Mouse (Mus musculus) CH12.LX (cell line): Measurements from ENCODE around the gene Maf. TPM values are rescaled to one million over a fixed set of nuclear protein-coding genes. Genes with fewer than 3 reads are reported as not detected.
A peak's percentile ranks its signal among the peaks of the same experiment; 100 is the strongest.

Experiments used
- DNase-seq: peaks from one replicate; pipeline ENCODE4 v3.0.0-alpha.2; 2013; ENCODE audit errors: extremely low read depth
- H3K27ac ChIP-seq: 2 replicates; pipeline ENCODE4 v1.5.1; 2012; ENCODE audit warnings: low read depth, mild to moderate bottlenecking, control low read depth, moderate library complexity; ENCODE audit not compliant: insufficient read depth
- H3K27me3 ChIP-seq: replicated peaks from 2 replicates; pipeline ENCODE3; 2012; ENCODE audit warnings: inconsistent platforms
- H3K36me3 ChIP-seq, 2 experiments: replicated peaks in 1 of 2; 2 replicates each; pipeline versions ENCODE3 to v1.6.1; 2012; ENCODE audit warnings: inconsistent platforms in 1 of 2, low read length in 1 of 2, mild to moderate bottlenecking in 1 of 2, mixed read lengths in 1 of 2, moderate library complexity in 1 of 2; ENCODE audit not compliant: control insufficient read depth in 1 of 2, insufficient read depth in 1 of 2
- H3K4me1 ChIP-seq, 2 experiments: 2 replicates each; pipeline ENCODE4 v1.6.1; 2012; ENCODE audit warnings: inconsistent platforms in 1 of 2, moderate library complexity in 1 of 2; ENCODE audit not compliant: insufficient read depth in 2 of 2, control insufficient read depth in 1 of 2
- H3K4me2 ChIP-seq: 2 replicates; pipeline ENCODE4 v1.6.1; 2012; ENCODE audit warnings: low read depth, mild to moderate bottlenecking, control low read depth; ENCODE audit not compliant: poor library complexity, insufficient read depth, severe bottlenecking
- H3K4me3 ChIP-seq, 3 experiments: fragments of 150-350 bp in 1 of 3; sonication (generic) in 1 of 3; replicated peaks in 1 of 3; 2 replicates each; pipeline versions ENCODE3 to v1.5.1; 2011 to 2012; ENCODE audit warnings: low read depth in 2 of 3, low read length in 2 of 3, mild to moderate bottlenecking in 2 of 3, moderate library complexity in 2 of 3, control low read depth in 1 of 3, improper control_type of control experiment in 1 of 3, inconsistent platforms in 1 of 3, mixed read lengths in 1 of 3; ENCODE audit not compliant: poor library complexity in 1 of 3
- H3K79me2 ChIP-seq: replicated peaks from 2 replicates; pipeline ENCODE4 v1.6.1; 2012; ENCODE audit warnings: mild to moderate bottlenecking, moderate library complexity; ENCODE audit not compliant: control insufficient read depth, poor library complexity, insufficient read depth, severe bottlenecking; ENCODE audit errors: extremely low read depth
- H3K9ac ChIP-seq: 2 replicates; pipeline ENCODE4 v1.6.1; 2012; ENCODE audit warnings: low read depth, mild to moderate bottlenecking, control low read depth, moderate library complexity; ENCODE audit not compliant: insufficient read depth
- H3K9me3 ChIP-seq: replicated peaks from 2 replicates; pipeline ENCODE3; 2012; ENCODE audit warnings: low read length, inconsistent platforms, mixed read lengths
- CTCF ChIP-seq, 2 experiments: IDR thresholded peaks in 1 of 2; conservative IDR thresholded peaks in 1 of 2; 2 replicates each; pipeline ENCODE4 v1.5.1; 2011 to 2012; ENCODE audit warnings: low read depth in 2 of 2, low read length in 2 of 2, improper control_type of control experiment in 1 of 2, inconsistent platforms in 1 of 2, mild to moderate bottlenecking in 1 of 2, moderate library complexity in 1 of 2
- EP300 ChIP-seq: IDR thresholded peaks from 2 replicates; pipeline ENCODE4 v1.6.1; 2011; ENCODE audit warnings: low read length, improper control_type of control experiment
- GABPA ChIP-seq: IDR thresholded peaks from 2 replicates; pipeline ENCODE4 v1.6.1; 2012; ENCODE audit warnings: low read depth, low read length, improper control_type of control experiment, inconsistent platforms; ENCODE audit not compliant: insufficient replicate concordance
- IRF4 ChIP-seq: IDR thresholded peaks from 2 replicates; pipeline ENCODE4 v1.6.1; 2014; ENCODE audit warnings: low read depth, mild to moderate bottlenecking, inconsistent platforms, low read length, improper control_type of control experiment
- JUND ChIP-seq: conservative IDR thresholded peaks from 2 replicates; pipeline ENCODE4 v1.6.1; 2011; ENCODE audit warnings: low read depth, low read length, improper control_type of control experiment
- KAT2A ChIP-seq: IDR thresholded peaks from 2 replicates; pipeline ENCODE4 v1.6.1; 2012; ENCODE audit warnings: low read length, improper control_type of control experiment, inconsistent platforms; ENCODE audit not compliant: insufficient replicate concordance
- MAFK ChIP-seq: IDR thresholded peaks from 2 replicates; pipeline ENCODE4 v1.6.1; 2011; ENCODE audit warnings: low read length, improper control_type of control experiment; ENCODE audit not compliant: insufficient replicate concordance
- MEF2A ChIP-seq: IDR thresholded peaks from 2 replicates; pipeline ENCODE4 v1.6.1; 2014; ENCODE audit warnings: low read depth, mild to moderate bottlenecking, inconsistent platforms, low read length, improper control_type of control experiment, borderline replicate concordance
- NELFE ChIP-seq: IDR thresholded peaks from 2 replicates; pipeline ENCODE4 v1.6.1; 2011; ENCODE audit warnings: low read depth, low read length, improper control_type of control experiment
- SIN3A ChIP-seq: IDR thresholded peaks from 2 replicates; pipeline ENCODE4 v1.6.1; 2012; ENCODE audit warnings: low read length, improper control_type of control experiment, inconsistent platforms
- SMC3 ChIP-seq: IDR thresholded peaks from 2 replicates; pipeline ENCODE4 v1.6.1; 2011; ENCODE audit warnings: low read depth, low read length, improper control_type of control experiment
- ZMIZ1 ChIP-seq: IDR thresholded peaks from 2 replicates; pipeline ENCODE4 v1.6.1; 2012; ENCODE audit warnings: low read depth, mild to moderate bottlenecking, inconsistent platforms, low read length, improper control_type of control experiment
- ZNF384 ChIP-seq: IDR thresholded peaks from 2 replicates; pipeline ENCODE4 v1.6.1; 2012; ENCODE audit warnings: low read depth, low read length, improper control_type of control experiment, inconsistent platforms
- dilution Hi-C: fragments of 300-500 bp; cut with MboI; formaldehyde crosslinking; loops from 2 replicates; pipeline ENCODE4 v1.14.3; 2020; ENCODE audit warnings: low sequenced_read_pairs; ENCODE audit not compliant: extremely low pct_unique_long_range_greater_than_20kb, extremely low pct_ligation_motif_present
- in situ Hi-C: fragments of 300-500 bp; cut with MboI; formaldehyde crosslinking; loops from 3 replicates; pipeline ENCODE4 v1.14.3; 2019; ENCODE audit warnings: low sequenced_read_pairs, low pct_ligation_motif_present, low pct_unique_long_range_greater_than_20kb, mixed read lengths
- polyA plus RNA-seq: library from polyadenylated mRNA; unstranded; fragments of >175 nt; gene quantifications from 2 replicates; pipeline ENCODE4 v1.2.1, GENCODE M21; 2012; ENCODE audit warnings: low read depth; ENCODE audit not compliant: insufficient read length
- total RNA-seq, 2 experiments: library from RNA; depleted of rRNA; stranded (reverse); fragments of 300-350 nt in 1 of 2; fragments of >200 nt in 1 of 2; gene quantifications; 2 replicates each; pipeline ENCODE4 v1.2.3; 2012 to 2014

Gene Maf
- total and polyA plus RNA-seq, 3 experiments: not detected

- no peak for DNase-seq
- no peak for TF ChIP-seq IRF4
- TF ChIP-seq GABPA: no peak
- TF ChIP-seq MAFK: no peak
- TF ChIP-seq JUND: no peak
- TF ChIP-seq NELFE: no peak
- Histone ChIP-seq H3K79me2 (no peaks in the 10 kb centered on the region), H3K4me2 (no peak overlapping the region), H3K27ac (no peak overlapping the region), H3K36me3 (no peaks in the 10 kb centered on the region), H3K27me3 (peaks cover 4% of the 10 kb centered on the region), H3K9me3 (peaks cover 20% of the 10 kb centered on the region), H3K9ac (no peak overlapping the region), H3K4me3 (no peak overlapping the region), H3K4me1 (peaks cover 0 to 5% of the 10 kb centered on the region in 2 experiments; a peak in 1 of 4 replicates)
- in situ Hi-C loops (no loop called here), dilution Hi-C loops (no loop called here)
These were observed 35.8 kb upstream of the Maf start for GRCm38 (mm10) chr8:115743441-115743840.

DNA sequence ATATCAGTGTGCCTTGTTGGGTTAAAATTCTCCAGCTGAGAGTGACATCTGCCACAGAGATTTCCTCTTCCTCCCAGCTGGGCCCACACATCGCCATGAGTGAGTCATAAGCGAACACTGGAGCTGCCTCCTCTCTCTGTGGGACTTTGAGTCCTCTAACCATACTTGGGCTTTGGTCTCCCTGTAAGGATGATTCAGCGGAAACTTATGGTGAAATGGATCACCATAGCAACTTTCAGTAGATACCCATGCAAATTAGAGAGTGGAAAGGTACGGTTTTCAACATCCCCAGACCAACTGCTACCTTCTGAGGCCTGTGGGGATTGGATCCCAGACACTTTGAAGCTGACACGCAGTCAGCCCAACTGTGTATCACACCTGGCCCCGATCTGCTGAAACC lies 35.1 kb upstream of the Maf start:
- H3K27me3 ChIP-seq: peaks cover 4% of the 10 kb centered on the region
- no peaks in the 10 kb centered on the region for H3K79me2 ChIP-seq
- no peak overlapping the region for H3K27ac ChIP-seq
- in situ Hi-C loops (no loop called here), dilution Hi-C loops (no loop called here)
- peaks cover 0 to 5% of the 10 kb centered on the region in 2 experiments; a peak in 1 of 4 replicates for H3K4me1 ChIP-seq
- H3K9ac ChIP-seq: no peak overlapping the region
- DNase-seq: peak; percentile 17
- H3K9me3 ChIP-seq: peaks cover 17% of the 10 kb centered on the region
- TF ChIP-seq SIN3A (no peak), NELFE (no peak), MEF2A (no peak), EP300 (no peak), GABPA (no peak), CTCF (conservative IDR thresholded peaks at IDR 0.05 in 1 of 2, IDR thresholded peaks at IDR 0.05 in 1 of 2; ENCODE audit: low read depth in 2 of 2, low read length in 2 of 2) (no peak), ZMIZ1 (no peak)
- no peaks in the 10 kb centered on the region for H3K36me3 ChIP-seq
- H3K4me3 ChIP-seq: no peak overlapping the region
- H3K4me2 ChIP-seq: no peak overlapping the region

DNA sequence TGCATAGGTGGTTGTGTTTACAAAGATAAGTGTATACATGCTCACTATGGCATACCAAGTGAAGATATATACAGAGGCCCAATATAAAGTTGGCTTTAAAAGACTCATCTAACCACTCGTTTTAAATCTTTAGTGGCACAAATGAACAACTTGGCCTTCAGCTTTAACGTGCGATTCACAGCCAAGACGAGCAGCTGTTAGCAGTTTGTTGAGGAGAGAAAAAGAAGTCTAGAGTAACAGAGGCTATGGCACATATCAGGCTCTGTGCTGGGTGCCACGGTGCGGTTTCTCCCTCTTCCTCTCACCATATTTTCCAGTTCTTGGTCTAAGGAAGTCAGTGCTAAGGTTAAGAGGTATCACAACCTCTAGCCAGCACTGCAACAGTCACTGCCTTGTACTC lies 34.4 kb upstream of the Maf start:
- Histone ChIP-seq H3K9me3 (peaks cover 14% of the 10 kb centered on the region), H3K79me2 (no peaks in the 10 kb centered on the region), H3K27me3 (peaks cover 1% of the 10 kb centered on the region), H3K27ac (no peak overlapping the region), H3K4me3 (no peak overlapping the region), H3K9ac (no peak overlapping the region), H3K4me2 (no peak overlapping the region), H3K4me1 (peaks cover 0 to 5% of the 10 kb centered on the region in 2 experiments; a peak in 1 of 4 replicates), H3K36me3 (no peaks in the 10 kb centered on the region)
- TF ChIP-seq JUND (no peak), SMC3 (no peak), ZNF384 (no peak), KAT2A (no peak), MEF2A (no peak)
- in situ Hi-C loops (no loop called here), dilution Hi-C loops (no loop called here)
- no peak for DNase-seq
